Mouse (Mus musculus): ENCODE measurements around the gene Rasal2. TPM values are rescaled to one million over a fixed set of nuclear protein-coding genes. Genes with fewer than 3 reads are reported as not detected.
"Not testable (repeated sequence)": the region's sequence is repeated elsewhere in the genome, so short reads cannot be mapped to it uniquely, and the experiment has no call there.

The Rasal2 gene
- total and polyA plus RNA-seq, 3 experiments: 5.1 to 23.2 (median 22.2) TPM

- no peaks in the 10 kb centered on the region for H3K27me3 ChIP-seq (ENCODE audit: control insufficient read depth, insufficient read depth, low read length)
- WGBS: 48% methylated on average over 3 of the region's 3 CpGs
Measured at GRCm38 (mm10) chr1:157248112-157248511, 164.3 kb downstream of the Rasal2 start.

GRCm38 (mm10) chr1:157247341-157247740 lies 165.1 kb downstream of the Rasal2 start:
- no peak overlapping the region for H3K9ac ChIP-seq (ENCODE audit: low read depth, low read length)
- no peaks in the 10 kb centered on the region; the same call in 1 of the 2 replicates for H3K79me2 ChIP-seq (replicated peaks; ENCODE audit: control insufficient read depth, insufficient read depth, low read length)
- DNase-seq: no peak
- TF ChIP-seq POLR2A (IDR thresholded peaks at IDR 0.05; ENCODE audit: insufficient read depth, low read depth, low read length) (no peak), CTCF (IDR thresholded peaks at IDR 0.05) (no peak), EP300 (IDR thresholded peaks at IDR 0.05; ENCODE audit: insufficient read depth, low read depth, low read length) (no peak)
- no peak overlapping the region; the same call in 1 of the 2 replicates for H3K27ac ChIP-seq
- 56% methylated on average over 3 of the region's 3 CpGs for WGBS
- peaks cover 7% of the 10 kb centered on the region for H3K36me3 ChIP-seq (ENCODE audit: control insufficient read depth, insufficient read depth, low read length)
- H3K27me3 ChIP-seq (ENCODE audit: control insufficient read depth, insufficient read depth, low read length): no peaks in the 10 kb centered on the region
- intact Hi-C loops (cut with DNase I): no loop called here
- H3K4me1 ChIP-seq (ENCODE audit: control insufficient read depth, insufficient read depth, low read length): peaks cover 6% of the 10 kb centered on the region
- no peak overlapping the region for H3K4me3 ChIP-seq

More at GRCm38 (mm10) chr1:157248112-157248511, 164.3 kb downstream of the Rasal2 start:
- intact Hi-C loops (cut with DNase I): no loop called here
- Histone ChIP-seq H3K9ac (ENCODE audit: low read depth, low read length) (no peak overlapping the region), H3K4me3 (no peak overlapping the region), H3K27ac (no peak overlapping the region), H3K4me1 (ENCODE audit: control insufficient read depth, insufficient read depth, low read length) (peaks cover 6% of the 10 kb centered on the region), H3K79me2 (replicated peaks; ENCODE audit: control insufficient read depth, insufficient read depth, low read length) (no peaks in the 10 kb centered on the region; the same call in 1 of the 2 replicates), H3K36me3 (ENCODE audit: control insufficient read depth, insufficient read depth, low read length) (peaks cover 7% of the 10 kb centered on the region)
- TF ChIP-seq CTCF (IDR thresholded peaks at IDR 0.05) (no peak), EP300 (IDR thresholded peaks at IDR 0.05; ENCODE audit: insufficient read depth, low read depth, low read length) (no peak), POLR2A (IDR thresholded peaks at IDR 0.05; ENCODE audit: insufficient read depth, low read depth, low read length) (no peak)
- DNase-seq: no peak

GRCm38 (mm10) chr1:157246779-157247178 lies 165.6 kb downstream of the Rasal2 start:
- H3K79me2 ChIP-seq (replicated peaks; ENCODE audit: control insufficient read depth, insufficient read depth, low read length): no peaks in the 10 kb centered on the region; the same call in 1 of the 2 replicates

DNA sequence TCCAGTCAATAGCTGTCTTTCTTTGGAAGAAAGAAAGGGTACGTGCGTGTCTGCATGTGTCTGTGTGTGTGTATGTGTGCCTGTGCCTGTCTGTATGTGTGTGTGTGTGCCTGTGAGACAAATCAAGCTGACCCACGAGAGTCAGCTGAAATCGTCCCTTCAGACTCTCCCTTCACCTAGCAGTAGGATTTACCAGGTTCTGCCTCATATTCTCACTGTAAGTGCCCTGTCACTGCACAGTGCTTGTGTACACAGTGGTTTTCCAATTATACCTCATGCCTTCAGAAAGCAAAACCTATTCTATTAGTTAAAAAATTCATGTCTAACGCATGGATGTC lies 168.0 kb downstream of the Rasal2 start:
- Histone ChIP-seq H3K4me3 (no peak overlapping the region), H3K27me3 (ENCODE audit: control insufficient read depth, insufficient read depth, low read length) (no peaks in the 10 kb centered on the region), H3K27ac (no peak overlapping the region), H3K36me3 (ENCODE audit: control insufficient read depth, insufficient read depth, low read length) (peaks cover 7% of the 10 kb centered on the region), H3K9ac (ENCODE audit: low read depth, low read length) (no peak overlapping the region), H3K4me1 (ENCODE audit: control insufficient read depth, insufficient read depth, low read length) (peaks cover 6% of the 10 kb centered on the region), H3K79me2 (replicated peaks; ENCODE audit: control insufficient read depth, insufficient read depth, low read length) (peaks cover 2% of the 10 kb centered on the region; the same call in 1 of the 2 replicates)
- intact Hi-C loops (cut with DNase I): no loop called here
- DNase-seq: no peak
- WGBS: 34% methylated on average over 5 of the region's 5 CpGs
- TF ChIP-seq EP300 (IDR thresholded peaks at IDR 0.05; ENCODE audit: insufficient read depth, low read depth, low read length) (no peak), CTCF (IDR thresholded peaks at IDR 0.05) (no peak), POLR2A (IDR thresholded peaks at IDR 0.05; ENCODE audit: insufficient read depth, low read depth, low read length) (no peak)

More at GRCm38 (mm10) chr1:157246779-157247178, 165.6 kb downstream of the Rasal2 start:
- Histone ChIP-seq H3K36me3 (ENCODE audit: control insufficient read depth, insufficient read depth, low read length) (peaks cover 7% of the 10 kb centered on the region), H3K9ac (ENCODE audit: low read depth, low read length) (no peak overlapping the region), H3K27ac (no peak overlapping the region), H3K4me3 (no peak overlapping the region), H3K27me3 (ENCODE audit: control insufficient read depth, insufficient read depth, low read length) (no peaks in the 10 kb centered on the region), H3K4me1 (ENCODE audit: control insufficient read depth, insufficient read depth, low read length) (peaks cover 6% of the 10 kb centered on the region)
- 73% methylated on average over 1 of the region's 1 CpGs for WGBS
- no peak for DNase-seq
- intact Hi-C loops (cut with DNase I): no loop called here
- TF ChIP-seq EP300 (IDR thresholded peaks at IDR 0.05; ENCODE audit: insufficient read depth, low read depth, low read length): no peak
- no peak for TF ChIP-seq CTCF (IDR thresholded peaks at IDR 0.05)
- TF ChIP-seq POLR2A (IDR thresholded peaks at IDR 0.05; ENCODE audit: insufficient read depth, low read depth, low read length): no peak

DNA sequence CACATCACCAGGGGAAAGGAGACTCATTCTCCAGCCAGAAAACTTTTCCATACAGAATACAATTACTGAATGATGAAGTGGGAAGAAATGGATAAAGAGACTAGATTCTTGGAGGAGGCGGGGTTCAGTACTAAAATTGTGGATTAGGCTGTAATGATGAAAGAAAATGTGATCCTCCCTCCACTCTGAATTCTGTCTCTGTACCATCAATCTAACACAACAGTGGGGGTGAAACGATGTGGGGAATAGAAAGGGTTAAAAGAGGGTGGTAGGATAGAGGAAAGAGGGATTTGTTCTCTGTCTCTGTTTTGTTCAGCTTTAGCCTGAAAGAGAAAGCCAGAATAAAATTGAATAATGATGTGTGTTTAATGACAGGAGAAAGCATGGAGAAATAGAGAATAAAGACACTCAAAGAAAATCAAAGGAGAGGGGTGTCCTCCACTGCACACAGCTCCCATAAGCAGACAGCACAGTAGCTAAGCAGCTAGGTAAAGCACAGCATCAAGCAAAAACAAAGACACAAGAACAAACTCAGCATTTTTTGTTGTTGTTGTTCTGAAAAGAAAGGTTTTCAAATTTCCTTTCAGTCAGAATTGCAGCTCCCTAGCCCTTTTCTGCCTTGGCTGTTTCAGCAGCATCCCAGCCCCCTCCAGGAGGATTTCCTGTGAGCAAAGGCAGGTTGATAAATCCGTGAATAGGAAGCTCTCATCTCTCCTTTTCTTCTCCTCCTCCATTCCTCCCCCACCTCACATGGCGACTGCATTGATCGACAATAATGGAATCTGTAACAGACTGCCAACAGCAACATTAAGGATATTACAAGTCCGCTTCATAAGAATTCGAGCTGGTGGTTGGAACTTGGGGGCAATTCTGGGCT lies 168.6 kb downstream of the Rasal2 start:
- Histone ChIP-seq H3K27me3 (ENCODE audit: control insufficient read depth, insufficient read depth, low read length) (no peaks in the 10 kb centered on the region), H3K9ac (ENCODE audit: low read depth, low read length) (no peak overlapping the region), H3K27ac (no peak overlapping the region), H3K36me3 (ENCODE audit: control insufficient read depth, insufficient read depth, low read length) (peaks cover 7% of the 10 kb centered on the region), H3K79me2 (replicated peaks; ENCODE audit: control insufficient read depth, insufficient read depth, low read length) (peaks cover 2% of the 10 kb centered on the region; the same call in 1 of the 2 replicates), H3K4me3 (no peak overlapping the region), H3K4me1 (ENCODE audit: control insufficient read depth, insufficient read depth, low read length) (peaks cover 6% of the 10 kb centered on the region)
- intact Hi-C loops (cut with DNase I): no loop called here
- TF ChIP-seq EP300 (IDR thresholded peaks at IDR 0.05; ENCODE audit: insufficient read depth, low read depth, low read length) (no peak), CTCF (IDR thresholded peaks at IDR 0.05) (no peak), POLR2A (IDR thresholded peaks at IDR 0.05; ENCODE audit: insufficient read depth, low read depth, low read length) (no peak)
- 35% methylated on average over 7 of the region's 7 CpGs for WGBS
- no peak for DNase-seq

DNA sequence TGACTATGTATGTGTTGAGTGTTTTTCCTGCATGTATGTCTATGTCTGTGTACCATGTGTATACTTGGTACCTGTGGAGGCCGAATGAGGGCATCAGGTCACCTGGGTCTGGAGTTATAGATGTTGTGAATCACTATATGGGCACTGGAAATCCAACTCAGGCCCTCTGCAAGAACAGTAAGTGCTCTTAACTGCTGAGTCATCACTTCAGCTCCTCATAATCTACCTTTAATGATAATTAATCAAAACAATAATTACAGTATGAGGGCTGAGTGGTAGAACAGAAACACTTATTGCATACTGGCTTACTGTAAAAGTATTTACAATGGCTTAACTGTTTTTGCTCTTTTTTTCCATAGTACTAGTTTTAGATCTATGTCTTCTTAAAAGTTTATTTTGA lies 172.7 kb downstream of the Rasal2 start:
- WGBS: 97% methylated on average over 1 of the region's 1 CpGs
- Histone ChIP-seq H3K36me3 (ENCODE audit: control insufficient read depth, insufficient read depth, low read length) (peaks cover 4% of the 10 kb centered on the region), H3K79me2 (replicated peaks; ENCODE audit: control insufficient read depth, insufficient read depth, low read length) (0 out of 2 replicates have a peak, but pooled peaks cover 2% of the 10 kb centered on the region), H3K9ac (ENCODE audit: low read depth, low read length) (no peak overlapping the region), H3K4me3 (no peak overlapping the region), H3K4me1 (ENCODE audit: control insufficient read depth, insufficient read depth, low read length) (peaks cover 6% of the 10 kb centered on the region), H3K27ac (no peak overlapping the region), H3K27me3 (ENCODE audit: control insufficient read depth, insufficient read depth, low read length) (no peaks in the 10 kb centered on the region)
- intact Hi-C loops (cut with DNase I): no loop called here
- TF ChIP-seq CTCF (IDR thresholded peaks at IDR 0.05) (no peak), POLR2A (IDR thresholded peaks at IDR 0.05; ENCODE audit: insufficient read depth, low read depth, low read length) (no peak), EP300 (IDR thresholded peaks at IDR 0.05; ENCODE audit: insufficient read depth, low read depth, low read length) (no peak)
- no peak for DNase-seq

DNA sequence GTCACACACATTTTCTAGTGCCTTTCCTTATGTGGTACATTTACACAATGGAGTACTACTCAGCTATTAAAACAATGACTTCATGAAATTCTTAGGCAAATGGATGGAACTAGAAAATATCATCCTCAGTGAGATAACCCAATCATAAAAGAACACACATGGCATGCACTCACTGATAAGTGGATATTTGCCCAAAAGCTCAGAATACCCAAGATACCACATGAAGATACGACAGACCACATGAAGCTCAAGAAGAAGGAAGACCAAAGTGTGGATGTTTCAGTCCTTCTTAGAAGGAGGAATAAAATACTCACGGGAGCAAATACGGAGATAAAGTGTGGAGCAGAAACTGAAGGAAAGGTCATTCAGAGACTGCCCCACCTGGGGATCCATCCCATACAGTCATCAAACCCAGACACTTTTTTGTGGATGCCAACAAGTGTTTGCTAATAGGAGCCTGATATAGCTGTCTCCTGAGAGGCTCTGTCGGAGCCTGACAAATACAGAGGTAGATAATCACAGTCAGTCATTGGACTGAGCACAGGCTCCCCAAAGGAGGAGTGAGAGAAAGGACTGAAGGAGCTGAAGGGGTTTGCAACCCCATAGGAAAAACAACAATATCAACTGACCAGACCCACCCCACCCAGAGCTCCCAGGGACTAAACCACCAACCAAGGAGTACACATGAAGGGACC lies 175.6 kb downstream of the Rasal2 start:
- H3K9ac ChIP-seq (ENCODE audit: low read depth, low read length); intact Hi-C loops (cut with DNase I); H3K4me3 ChIP-seq; H3K27me3 ChIP-seq (ENCODE audit: control insufficient read depth, insufficient read depth, low read length); H3K4me1 ChIP-seq (ENCODE audit: control insufficient read depth, insufficient read depth, low read length); DNase-seq; H3K79me2 ChIP-seq (replicated peaks; ENCODE audit: control insufficient read depth, insufficient read depth, low read length); H3K36me3 ChIP-seq (ENCODE audit: control insufficient read depth, insufficient read depth, low read length); H3K27ac ChIP-seq: not testable (repeated sequence)
- 93% methylated on average over 4 of the region's 4 CpGs for WGBS

Data from heart, adult 2 months (tissue).